Mouse (Mus musculus): ENCODE results near the gene Ddx17. TPM values are rescaled to one million over a fixed set of nuclear protein-coding genes. Genes with fewer than 3 reads are reported as not detected.
A peak's percentile ranks its signal among the peaks of the same experiment; 100 is the strongest.

The Ddx17 gene
- polyA plus RNA-seq, 1 experiment from 2014 or later, result 28.5 TPM

DNA sequence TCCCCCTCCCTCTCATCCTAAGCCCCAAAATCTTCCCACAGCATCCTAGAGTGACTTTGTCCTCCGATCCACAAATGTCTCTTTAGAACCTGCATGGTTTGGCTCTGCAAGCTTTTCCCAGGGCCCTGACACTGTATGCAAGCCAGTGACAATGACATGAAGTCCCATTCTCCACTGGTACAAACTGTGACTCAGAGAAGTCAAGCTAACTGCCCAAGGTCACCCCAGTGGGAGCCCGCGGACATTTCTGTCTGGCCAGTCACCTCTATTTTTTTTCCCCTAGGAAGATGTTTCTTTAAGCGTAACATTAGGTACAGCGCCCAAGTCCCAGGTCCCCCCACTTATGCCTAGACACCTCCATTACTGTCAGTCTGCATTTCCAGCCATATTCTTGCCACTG is 43.1 kb downstream of the Ddx17 start:
- H3K27ac ChIP-seq, result no peak overlapping the region
- H3K9me3 ChIP-seq (replicated peaks), result no peaks in the 10 kb centered on the region
- H3K4me2 ChIP-seq, result no peak overlapping the region
- H3K36me3 ChIP-seq, result no peaks in the 10 kb centered on the region
- WGBS, result 72% methylated on average over 5 of the region's 5 CpGs
- H3K27me3 ChIP-seq, result peaks cover 81% of the 10 kb centered on the region
- no peak overlapping the region for H3K4me3 ChIP-seq
- H3K4me1 ChIP-seq (replicated peaks), result peaks cover 49% of the 10 kb centered on the region
- no peak overlapping the region for H3K9ac ChIP-seq
- ATAC-seq (replicated peaks; ENCODE audit: insufficient number of reproducible peaks, insufficient read depth, low FRiP score, low read depth), result no peak

- Histone ChIP-seq H3K4me3 (no peak overlapping the region), H3K27ac (no peak overlapping the region), H3K27me3 (peaks cover 81% of the 10 kb centered on the region), H3K4me2 (peak overlapping the region; percentile 44), H3K9ac (no peak overlapping the region), H3K9me3 (replicated peaks) (no peaks in the 10 kb centered on the region), H3K36me3 (no peaks in the 10 kb centered on the region), H3K4me1 (replicated peaks) (peaks cover 55% of the 10 kb centered on the region)
- ATAC-seq (replicated peaks; ENCODE audit: insufficient number of reproducible peaks, insufficient read depth, low FRiP score, low read depth), result no peak
- WGBS, result 18% methylated on average over 17 of the region's 18 CpGs
These were observed 43.6 kb downstream of the Ddx17 start for GRCm38 (mm10) chr15:79502891-79503341.

DNA sequence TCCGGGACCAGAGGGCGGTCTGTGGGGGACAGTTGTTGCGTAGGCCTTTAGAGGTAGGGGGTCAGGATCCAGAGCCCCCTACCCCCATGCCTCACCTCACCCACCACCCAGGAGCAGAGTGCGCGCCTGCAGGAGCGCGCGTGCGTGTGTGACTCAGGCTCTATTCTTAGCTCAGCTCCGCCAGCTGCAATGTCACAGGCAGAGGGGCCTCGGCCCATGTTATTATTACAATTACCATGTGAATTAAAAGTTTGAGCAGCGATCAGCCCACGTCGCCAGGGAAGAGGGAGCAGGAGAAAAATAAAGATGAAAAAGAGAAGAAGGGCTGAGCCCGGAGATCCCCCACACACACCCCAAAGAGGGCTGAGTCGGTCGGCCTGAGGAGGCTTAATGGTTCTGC is 46.4 kb downstream of the Ddx17 start:
- H3K27me3 ChIP-seq, result peaks cover 55% of the 10 kb centered on the region

GRCm38 (mm10) chr15:79493527-79493926 is 53.0 kb downstream of the Ddx17 start:
- Histone ChIP-seq H3K27ac (no peak overlapping the region), H3K4me2 (peak overlapping the region; percentile 19; the same call in 1 of the 2 replicates), H3K4me3 (no peak overlapping the region), H3K9ac (no peak overlapping the region), H3K36me3 (no peaks in the 10 kb centered on the region), H3K9me3 (replicated peaks) (no peaks in the 10 kb centered on the region), H3K27me3 (peaks cover 47% of the 10 kb centered on the region), H3K4me1 (replicated peaks) (peaks cover 9% of the 10 kb centered on the region)
- 32% methylated on average over 18 of the region's 18 CpGs for WGBS
- no peak for ATAC-seq (replicated peaks; ENCODE audit: insufficient number of reproducible peaks, insufficient read depth, low FRiP score, low read depth)

More for the DNA sequence above, 46.4 kb downstream of the Ddx17 start:
- Histone ChIP-seq H3K27ac (0 out of 2 replicates have a peak overlapping the region, but pooled peaks have one; percentile 20), H3K4me1 (replicated peaks) (peaks cover 42% of the 10 kb centered on the region), H3K9ac (no peak overlapping the region), H3K4me2 (0 out of 2 replicates have a peak overlapping the region, but pooled peaks have one; percentile 23), H3K9me3 (replicated peaks) (no peaks in the 10 kb centered on the region), H3K4me3 (no peak overlapping the region), H3K36me3 (no peaks in the 10 kb centered on the region)
- WGBS, result 52% methylated on average over 17 of the region's 17 CpGs
- no peak; the same call in 1 of the 2 replicates for ATAC-seq (replicated peaks; ENCODE audit: insufficient number of reproducible peaks, insufficient read depth, low FRiP score, low read depth)

GRCm38 (mm10) chr15:79489463-79489862 is 57.1 kb downstream of the Ddx17 start:
- Histone ChIP-seq H3K27ac (no peak overlapping the region), H3K4me3 (no peak overlapping the region), H3K4me2 (no peak overlapping the region), H3K9me3 (replicated peaks) (no peaks in the 10 kb centered on the region), H3K4me1 (replicated peaks) (peaks cover 3% of the 10 kb centered on the region), H3K27me3 (peaks cover 37% of the 10 kb centered on the region), H3K36me3 (no peaks in the 10 kb centered on the region), H3K9ac (no peak overlapping the region)
- WGBS, result 57% methylated on average over 11 of the region's 11 CpGs
- ATAC-seq (replicated peaks; ENCODE audit: insufficient number of reproducible peaks, insufficient read depth, low FRiP score, low read depth), result no peak

DNA sequence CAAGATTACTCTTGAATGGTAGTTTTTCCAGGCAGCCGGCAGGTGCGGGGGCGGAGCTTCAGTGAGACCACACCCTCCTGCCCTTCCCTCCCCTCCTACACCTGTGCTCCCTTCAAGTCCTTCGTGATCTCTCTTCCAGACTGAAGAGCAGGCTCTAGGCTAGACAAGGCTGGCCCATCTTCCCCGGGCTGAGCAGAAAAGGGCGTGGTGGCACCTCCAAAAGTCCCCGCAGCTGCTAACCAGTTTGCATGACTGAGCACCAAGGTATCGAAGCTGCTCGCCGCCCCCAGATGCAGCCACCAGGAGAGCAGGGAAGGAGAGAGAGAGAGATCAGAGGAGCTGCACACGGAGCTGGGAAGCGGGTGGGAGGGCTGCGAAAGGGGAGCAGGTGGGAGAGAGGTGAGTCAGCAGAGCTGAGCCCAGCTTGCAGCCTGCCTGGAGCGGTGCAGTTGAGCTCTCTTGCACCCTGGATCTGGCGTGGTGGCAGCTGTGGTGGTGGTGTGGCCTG is 65.3 kb downstream of the Ddx17 start:
- Histone ChIP-seq H3K4me2 (no peak overlapping the region), H3K36me3 (no peaks in the 10 kb centered on the region), H3K9me3 (replicated peaks) (no peaks in the 10 kb centered on the region), H3K4me1 (replicated peaks) (peaks cover 17% of the 10 kb centered on the region), H3K27me3 (peaks cover 34% of the 10 kb centered on the region), H3K4me3 (no peak overlapping the region), H3K27ac (no peak overlapping the region), H3K9ac (no peak overlapping the region)
- 20% methylated on average over 15 of the region's 15 CpGs for WGBS
- ATAC-seq (replicated peaks; ENCODE audit: insufficient number of reproducible peaks, insufficient read depth, low FRiP score, low read depth), result no peak

Small RNA genes within 50 kb of the gene (microRNA-seq; reads per million reads assigned to microRNA genes)
- not detected for gene Gm27903

Other genes with a start within 250 kb of the Ddx17 start
- gene Pla2g6, start 218.4 kb downstream of the Ddx17 start, polyA plus RNA-seq (2015; fragmentation: Nextera tagmentation; extraction: Ambion mirVana), result 9.9 and 13.5 TPM in 2 replicates
- 3.5 and 3.8 TPM in 2 replicates for gene Maff, start 200.1 kb downstream of the Ddx17 start, polyA plus RNA-seq (2015; fragmentation: Nextera tagmentation; extraction: Ambion mirVana)
- gene Tmem184b, start 143.2 kb downstream of the Ddx17 start, polyA plus RNA-seq (2015; fragmentation: Nextera tagmentation; extraction: Ambion mirVana), result 58.3 and 83.8 TPM in 2 replicates
- 74.9 and 81.9 TPM in 2 replicates for gene Csnk1e, start 91.2 kb downstream of the Ddx17 start, polyA plus RNA-seq (2015; fragmentation: Nextera tagmentation; extraction: Ambion mirVana)
- 0.20 and 0.34 TPM in 2 replicates for gene Kcnj4, start 41.5 kb downstream of the Ddx17 start, polyA plus RNA-seq (2015; fragmentation: Nextera tagmentation; extraction: Ambion mirVana)
- 62.9 and 83.1 TPM in 2 replicates for gene Kdelr3, start 30.3 kb downstream of the Ddx17 start, polyA plus RNA-seq (2015; fragmentation: Nextera tagmentation; extraction: Ambion mirVana)
- 1.3 and 1.5 TPM in 2 replicates for gene Dmc1, start 58.4 kb upstream of the Ddx17 start, polyA plus RNA-seq (2015; fragmentation: Nextera tagmentation; extraction: Ambion mirVana)
- gene Fam227a, start 112.2 kb upstream of the Ddx17 start, polyA plus RNA-seq (2015; fragmentation: Nextera tagmentation; extraction: Ambion mirVana), result 0.39 and 0.81 TPM in 2 replicates
- gene Cby1, start 112.5 kb upstream of the Ddx17 start, polyA plus RNA-seq (2015; fragmentation: Nextera tagmentation; extraction: Ambion mirVana), result 51.0 and 52.5 TPM in 2 replicates
- gene Tomm22, start 124.1 kb upstream of the Ddx17 start, polyA plus RNA-seq (2015; fragmentation: Nextera tagmentation; extraction: Ambion mirVana), result 218 and 234 TPM in 2 replicates
- gene Josd1, start 141.2 kb upstream of the Ddx17 start, polyA plus RNA-seq (2015; fragmentation: Nextera tagmentation; extraction: Ambion mirVana), result 20.6 and 24.5 TPM in 2 replicates
- gene Gtpbp1, start 144.1 kb upstream of the Ddx17 start, polyA plus RNA-seq (2015; fragmentation: Nextera tagmentation; extraction: Ambion mirVana), result 23.7 and 30.0 TPM in 2 replicates
- 4.7 and 6.2 TPM in 2 replicates for gene Sun2, start 195.8 kb upstream of the Ddx17 start, polyA plus RNA-seq (2015; fragmentation: Nextera tagmentation; extraction: Ambion mirVana)
- 37.2 and 46.0 TPM in 2 replicates for gene Dnal4, start 231.1 kb upstream of the Ddx17 start, polyA plus RNA-seq (2015; fragmentation: Nextera tagmentation; extraction: Ambion mirVana)